Mouse (Mus musculus): ENCODE data around the gene Tuba3b. TPM values are rescaled to one million over a fixed set of nuclear protein-coding genes. Genes with fewer than 3 reads are reported as not detected.

Gene Tuba3b
- polyA plus RNA-seq (2016; fragmentation: Nextera tagmentation; extraction: Ambion mirVana) = not detected in 2 replicates

GRCm38 (mm10) chr6:145615666-145616210 lies at the start of gene Tuba3b:
TSS of gene Tuba3b (plus strand) at chr6:145615757.
- no peak within 1 kb of the TSS for H3K4me3 ChIP-seq
- DNase-seq (ENCODE audit: low spot score) = no peak
- no peaks in the 10 kb centered on the region for H3K9me3 ChIP-seq (replicated peaks)
- WGBS = 96% methylated on average over 31 of the region's 31 CpGs
- no peaks in the 10 kb centered on the region for H3K36me3 ChIP-seq
- H3K27ac ChIP-seq (replicated peaks) = no peak within 1 kb of the TSS
- no peaks in the 10 kb centered on the region for H3K4me1 ChIP-seq
- no peaks in the 10 kb centered on the region for H3K27me3 ChIP-seq (ENCODE audit: low read depth, poor library complexity, severe bottlenecking)

- DNase-seq (ENCODE audit: low spot score) = no peak
- H3K36me3 ChIP-seq = no peaks in the 10 kb centered on the region
- WGBS = 80% methylated on average over 8 of the region's 8 CpGs
Measured at GRCm38 (mm10) chr6:145567296-145567695, 48.3 kb upstream of the Tuba3b start.

GRCm38 (mm10) chr6:145567832-145568231 lies 47.7 kb upstream of the Tuba3b start:
- DNase-seq (ENCODE audit: low spot score) = no peak

More at GRCm38 (mm10) chr6:145567296-145567695, 48.3 kb upstream of the Tuba3b start:
- H3K27me3 ChIP-seq (ENCODE audit: low read depth, poor library complexity, severe bottlenecking) = no peaks in the 10 kb centered on the region
- no peaks in the 10 kb centered on the region for H3K9me3 ChIP-seq (replicated peaks)
- no peak overlapping the region for H3K27ac ChIP-seq (replicated peaks)
- H3K4me1 ChIP-seq = peaks cover 14% of the 10 kb centered on the region
- H3K4me3 ChIP-seq = no peak overlapping the region

GRCm38 (mm10) chr6:145568701-145569100 lies 46.9 kb upstream of the Tuba3b start:
- Histone ChIP-seq H3K9me3 (replicated peaks) (no peaks in the 10 kb centered on the region), H3K27me3 (ENCODE audit: low read depth, poor library complexity, severe bottlenecking) (no peaks in the 10 kb centered on the region), H3K27ac (replicated peaks) (no peak overlapping the region), H3K36me3 (no peaks in the 10 kb centered on the region), H3K4me1 (peaks cover 14% of the 10 kb centered on the region), H3K4me3 (no peak overlapping the region)
- 93% methylated on average over 3 of the region's 3 CpGs for WGBS
- DNase-seq (ENCODE audit: low spot score) = no peak

More at GRCm38 (mm10) chr6:145567832-145568231, 47.7 kb upstream of the Tuba3b start:
- H3K27ac ChIP-seq (replicated peaks) = no peak overlapping the region
- no peaks in the 10 kb centered on the region for H3K27me3 ChIP-seq (ENCODE audit: low read depth, poor library complexity, severe bottlenecking)
- no peaks in the 10 kb centered on the region for H3K9me3 ChIP-seq (replicated peaks)
- WGBS = 92% methylated on average over 3 of the region's 3 CpGs
- H3K4me1 ChIP-seq = peaks cover 14% of the 10 kb centered on the region
- H3K4me3 ChIP-seq = no peak overlapping the region
- no peaks in the 10 kb centered on the region for H3K36me3 ChIP-seq

- 89% methylated on average over 6 of the region's 6 CpGs for WGBS
- Histone ChIP-seq H3K4me3 (no peak overlapping the region), H3K27ac (replicated peaks) (no peak overlapping the region), H3K27me3 (ENCODE audit: low read depth, poor library complexity, severe bottlenecking) (no peaks in the 10 kb centered on the region), H3K36me3 (no peaks in the 10 kb centered on the region), H3K4me1 (peaks cover 3% of the 10 kb centered on the region; the same call in 1 of the 2 replicates), H3K9me3 (replicated peaks) (no peaks in the 10 kb centered on the region)
- no peak for DNase-seq (ENCODE audit: low spot score)
Measured at GRCm38 (mm10) chr6:145573250-145574013, 42.1 kb upstream of the Tuba3b start.

GRCm38 (mm10) chr6:145576762-145577161 lies 38.8 kb upstream of the Tuba3b start:
- H3K27ac ChIP-seq (replicated peaks) = no peak overlapping the region
- no peak overlapping the region for H3K4me3 ChIP-seq
- H3K9me3 ChIP-seq (replicated peaks) = no peaks in the 10 kb centered on the region
- no peak for DNase-seq (ENCODE audit: low spot score)
- no peaks in the 10 kb centered on the region for H3K36me3 ChIP-seq
- 93% methylated on average over 4 of the region's 4 CpGs for WGBS
- peaks cover 19% of the 10 kb centered on the region for H3K4me1 ChIP-seq
- H3K27me3 ChIP-seq (ENCODE audit: low read depth, poor library complexity, severe bottlenecking) = no peaks in the 10 kb centered on the region; the same call in 1 of the 2 replicates

GRCm38 (mm10) chr6:145578457-145579185 lies 36.9 kb upstream of the Tuba3b start:
- no peak overlapping the region for H3K4me3 ChIP-seq
- H3K27me3 ChIP-seq (ENCODE audit: low read depth, poor library complexity, severe bottlenecking) = no peaks in the 10 kb centered on the region; the same call in 1 of the 2 replicates
- H3K9me3 ChIP-seq (replicated peaks) = no peaks in the 10 kb centered on the region
- 58% methylated on average over 10 of the region's 10 CpGs for WGBS
- peak overlapping the region; percentile 38 for H3K27ac ChIP-seq (replicated peaks)
- no peak for DNase-seq (ENCODE audit: low spot score)
- no peaks in the 10 kb centered on the region for H3K36me3 ChIP-seq
- H3K4me1 ChIP-seq = peaks cover 20% of the 10 kb centered on the region

GRCm38 (mm10) chr6:145579761-145580160 lies 35.8 kb upstream of the Tuba3b start:
- H3K4me1 ChIP-seq = peaks cover 20% of the 10 kb centered on the region
- no peaks in the 10 kb centered on the region; the same call in 1 of the 2 replicates for H3K27me3 ChIP-seq (ENCODE audit: low read depth, poor library complexity, severe bottlenecking)
- H3K36me3 ChIP-seq = no peaks in the 10 kb centered on the region
- WGBS = 84% methylated on average over 3 of the region's 3 CpGs
- no peaks in the 10 kb centered on the region for H3K9me3 ChIP-seq (replicated peaks)
- no peak for DNase-seq (ENCODE audit: low spot score)
- no peak overlapping the region for H3K27ac ChIP-seq (replicated peaks)
- H3K4me3 ChIP-seq = no peak overlapping the region

GRCm38 (mm10) chr6:145581366-145582170 lies 34.0 kb upstream of the Tuba3b start:
- Histone ChIP-seq H3K36me3 (no peaks in the 10 kb centered on the region), H3K9me3 (replicated peaks) (no peaks in the 10 kb centered on the region), H3K27me3 (ENCODE audit: low read depth, poor library complexity, severe bottlenecking) (no peaks in the 10 kb centered on the region; the same call in 1 of the 2 replicates), H3K4me1 (peaks cover 32% of the 10 kb centered on the region), H3K4me3 (no peak overlapping the region), H3K27ac (replicated peaks) (peak overlapping the region; percentile 49; the same call in 1 of the 2 replicates)
- 84% methylated on average over 10 of the region's 10 CpGs for WGBS
- DNase-seq (ENCODE audit: low spot score) = no peak

- Histone ChIP-seq H3K36me3 (no peaks in the 10 kb centered on the region), H3K9me3 (replicated peaks) (no peaks in the 10 kb centered on the region), H3K4me3 (no peak overlapping the region), H3K27ac (replicated peaks) (peak overlapping the region; percentile 69), H3K27me3 (ENCODE audit: low read depth, poor library complexity, severe bottlenecking) (no peaks in the 10 kb centered on the region; the same call in 1 of the 2 replicates), H3K4me1 (peaks cover 19% of the 10 kb centered on the region)
- no peak for DNase-seq (ENCODE audit: low spot score)
- 77% methylated on average over 21 of the region's 21 CpGs for WGBS
Measured at GRCm38 (mm10) chr6:145585052-145585973, 30.2 kb upstream of the Tuba3b start.

- Histone ChIP-seq H3K4me3 (no peak overlapping the region), H3K36me3 (no peaks in the 10 kb centered on the region), H3K9me3 (replicated peaks) (no peaks in the 10 kb centered on the region), H3K27ac (replicated peaks) (no peak overlapping the region), H3K4me1 (peaks cover 21% of the 10 kb centered on the region), H3K27me3 (ENCODE audit: low read depth, poor library complexity, severe bottlenecking) (no peaks in the 10 kb centered on the region)
- DNase-seq (ENCODE audit: low spot score) = no peak
- 88% methylated on average over 11 of the region's 11 CpGs for WGBS
Measured at GRCm38 (mm10) chr6:145590501-145591293, 24.9 kb upstream of the Tuba3b start.
